Mouse (Mus musculus) heart, embryonic 14.5 days (tissue): ENCODE data around the gene Chd2. TPM values are rescaled to one million over a fixed set of nuclear protein-coding genes. Genes with fewer than 3 reads are reported as not detected.

Experiments
- ATAC-seq: fragments of 200-750 bp; cut with Nextera tagmentation; 2 replicates; pipeline ENCODE4 v1.8.0; 2017; ENCODE audit warnings: low read depth, moderate TSS enrichment; ENCODE audit not compliant: insufficient number of reproducible peaks, insufficient read depth, low FRiP score
- H3K27ac ChIP-seq, 2 experiments: fragments of 200-500 bp in 1 of 2; fragments of 300-500 bp in 1 of 2; sonication (generic) in 1 of 2; replicated peaks in 1 of 2; 2 replicates each; pipeline ENCODE4 v1.5.1; 2012 to 2014; ENCODE audit warnings: low read depth in 2 of 2, low read length in 2 of 2, control low read depth in 1 of 2, mild to moderate bottlenecking in 1 of 2, mixed read lengths in 1 of 2; ENCODE audit not compliant: control insufficient read depth in 1 of 2, insufficient read depth in 1 of 2
- H3K27me3 ChIP-seq: fragments of 300-500 bp; sonication (generic); 2 replicates; pipeline ENCODE4 v1.6.1; 2014; ENCODE audit warnings: mild to moderate bottlenecking, low read length, control low read depth; ENCODE audit not compliant: control insufficient read depth, insufficient read depth
- H3K36me3 ChIP-seq: fragments of 300-500 bp; sonication (generic); 2 replicates; pipeline ENCODE4 v1.6.1; 2014; ENCODE audit warnings: mild to moderate bottlenecking, control low read depth, low read length, mixed read lengths; ENCODE audit not compliant: control insufficient read depth, insufficient read depth
- H3K4me1 ChIP-seq, 2 experiments: fragments of 200-500 bp in 1 of 2; fragments of 300-500 bp in 1 of 2; sonication (generic) in 1 of 2; 2 replicates each; pipeline ENCODE4 v1.6.1; 2012 to 2014; ENCODE audit warnings: low read length in 2 of 2, control low read depth in 1 of 2, mixed read lengths in 1 of 2; ENCODE audit not compliant: control insufficient read depth in 2 of 2, insufficient read depth in 2 of 2
- H3K4me2 ChIP-seq: fragments of 300-500 bp; sonication (generic); 2 replicates; pipeline ENCODE4 v1.6.1; 2014; ENCODE audit warnings: mild to moderate bottlenecking, low read length
- H3K4me3 ChIP-seq, 2 experiments: fragments of 200-500 bp in 1 of 2; fragments of 300-500 bp in 1 of 2; sonication (generic) in 1 of 2; 2 replicates each; pipeline ENCODE4 v1.5.1; 2012 to 2014; ENCODE audit warnings: low read length in 2 of 2, mild to moderate bottlenecking in 2 of 2, control low read depth in 1 of 2, low read depth in 1 of 2, moderate library complexity in 1 of 2; ENCODE audit not compliant: control insufficient read depth in 1 of 2, insufficient read depth in 1 of 2
- H3K9ac ChIP-seq: fragments of 300-500 bp; sonication (generic); 2 replicates; pipeline ENCODE4 v1.6.1; 2014; ENCODE audit warnings: mild to moderate bottlenecking, low read length
- H3K9me3 ChIP-seq: fragments of 300-500 bp; sonication (generic); 2 replicates; pipeline ENCODE4 v1.6.1; 2016; ENCODE audit warnings: low read length, control low read depth; ENCODE audit not compliant: control insufficient read depth
- WGBS: fragments of 180-500 bp; shearing (Covaris S2); extraction: QIAGEN DNeasy Blood & Tissue Kit; methylation state at CpG from one replicate; pipeline ENCODE4 v1.1.7; 2014; 5-methylcytosine and 5-hydroxymethylcytosine counted together
- polyA plus RNA-seq: library from polyadenylated mRNA; unstranded; fragments of >200 nt; fragmentation: Nextera tagmentation; extraction: Ambion mirVana; gene quantifications from 2 replicates; pipeline ENCODE4 v1.2.1, GENCODE M21; 2014

Gene Chd2
- polyA plus RNA-seq, 1 experiment from 2014 or later: 46.9 TPM

DNA sequence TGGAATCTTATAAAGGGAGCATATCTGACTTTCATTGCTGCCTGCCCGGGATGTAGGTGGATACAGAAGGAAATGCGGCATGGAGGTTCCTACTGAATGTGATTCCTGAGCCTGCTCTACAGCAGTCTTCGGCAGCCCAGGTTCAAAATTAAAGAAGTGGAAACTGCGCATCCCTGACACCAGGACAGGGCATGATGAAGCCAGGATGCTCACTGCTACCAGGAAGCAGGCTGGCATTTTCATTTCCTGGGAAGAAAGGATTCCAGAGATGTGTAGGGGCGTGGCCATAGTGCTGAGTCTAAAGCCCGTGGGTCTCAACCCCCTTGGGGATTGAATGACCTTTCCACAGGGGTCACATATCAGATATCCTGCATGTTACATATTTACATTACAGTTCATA is 163.6 kb downstream of the Chd2 start:
- H3K9me3 ChIP-seq: no peaks in the 10 kb centered on the region
- no peak overlapping the region for H3K4me3 ChIP-seq
- H3K9ac ChIP-seq: no peak overlapping the region
- H3K4me1 ChIP-seq: peaks cover 3 to 14% of the 10 kb centered on the region in 2 experiments; a peak in 3 of 4 replicates
- WGBS: 74% methylated on average over 6 of the region's 6 CpGs
- no peak for ATAC-seq
- H3K4me2 ChIP-seq: no peak overlapping the region
- peaks cover 66% of the 10 kb centered on the region for H3K27me3 ChIP-seq
- H3K36me3 ChIP-seq: no peaks in the 10 kb centered on the region
- no peak overlapping the region for H3K27ac ChIP-seq

GRCm38 (mm10) chr7:73377307-73377706 is 164.3 kb downstream of the Chd2 start:
- H3K9me3 ChIP-seq: no peaks in the 10 kb centered on the region
- no peak overlapping the region for H3K27ac ChIP-seq
- H3K4me2 ChIP-seq: no peak overlapping the region
- H3K9ac ChIP-seq: no peak overlapping the region
- WGBS: 55% methylated on average over 12 of the region's 12 CpGs
- H3K4me1 ChIP-seq: peaks cover 7 to 19% of the 10 kb centered on the region in 2 experiments
- ATAC-seq: no peak
- H3K4me3 ChIP-seq: no peak overlapping the region
- peaks cover 72% of the 10 kb centered on the region for H3K27me3 ChIP-seq
- no peaks in the 10 kb centered on the region for H3K36me3 ChIP-seq

Other genes starting within 250 kb of the Chd2 start
- gene Rgma, start 166.3 kb downstream of the Chd2 start, polyA plus RNA-seq: 3.1 and 3.2 TPM in 2 replicates
- 45.5 and 51.2 TPM in 2 replicates for gene Fam174b, start 198.5 kb upstream of the Chd2 start, polyA plus RNA-seq